Comparison of ENCODE assay signal across 22 mouse cellular contexts in the genomic region with DNA sequence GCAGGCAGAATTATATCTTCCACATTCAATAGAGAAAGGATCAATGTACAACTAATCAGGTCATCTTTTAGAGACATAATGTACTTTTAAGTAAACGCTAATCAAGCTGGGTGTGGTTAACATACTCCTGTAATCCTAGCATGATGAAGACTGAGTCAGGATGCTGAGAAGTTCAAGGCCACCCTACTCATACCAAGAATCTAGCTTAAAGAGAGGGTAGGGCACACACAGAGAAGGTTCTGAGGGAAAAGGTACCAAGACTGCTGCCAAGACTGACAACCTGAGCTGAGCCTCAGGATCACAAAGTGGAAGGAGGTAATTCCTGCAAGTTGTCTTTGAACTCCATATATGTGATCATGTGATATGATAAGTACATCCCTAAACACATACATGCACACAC. TPM values are rescaled to one million over a fixed set of nuclear protein-coding genes. Genes with fewer than 3 reads are reported as not detected.
"Had no signal": no experiment of that assay in that cellular context is flagged by ENCODE, and none has a peak within 500 bp of the region (broad histone marks: within the 10 kb centered on the region; RNA-seq: fewer than 3 reads in every experiment).

No protein-coding gene starts in this region.

- H3K9me3 ChIP-seq: midbrain, embryonic 10.5 days; midbrain, embryonic 12.5 days; neural tube, embryonic 13.5 days; neural tube, embryonic 15.5 days; stomach, embryonic 15.5 days had no signal

- H3K4me1 ChIP-seq: midbrain, embryonic 10.5 days; midbrain, embryonic 12.5 days; neural tube, embryonic 13.5 days; neural tube, embryonic 15.5 days; stomach, embryonic 15.5 days had no signal

- H3K4me3 ChIP-seq: midbrain, embryonic 10.5 days; midbrain, embryonic 12.5 days; myocyte; neural tube, embryonic 13.5 days; neural tube, embryonic 15.5 days; stomach, embryonic 15.5 days had no signal

- H3K9ac ChIP-seq: lung, embryonic 14.5 days; midbrain, embryonic 12.5 days; neural tube, embryonic 13.5 days; neural tube, embryonic 15.5 days; stomach, embryonic 15.5 days had no signal

- H3K4me2 ChIP-seq: lung, embryonic 14.5 days; midbrain, embryonic 12.5 days; neural tube, embryonic 13.5 days; neural tube, embryonic 15.5 days; stomach, embryonic 15.5 days had no signal

- H3K36me3 ChIP-seq: midbrain, embryonic 10.5 days; midbrain, embryonic 12.5 days; neural tube, embryonic 13.5 days; neural tube, embryonic 15.5 days; stomach, embryonic 15.5 days had no signal

- H3K27me3 ChIP-seq: midbrain, embryonic 12.5 days; neural tube, embryonic 13.5 days; neural tube, embryonic 15.5 days; stomach, embryonic 15.5 days had no signal

- DNase-seq: lung, adult 18-20 months; lung, embryonic 14.5 days; lung, postnatal 10 days; lung, postnatal 4 days; midbrain, embryonic 14.5 days; retina, postnatal 1 day; right cerebral cortex, adult 18-20 months; right cerebral cortex, postnatal 25 days; right cerebral cortex, postnatal 4 days; thymus, adult 2 months; thymus, postnatal 25 days; thymus, postnatal 4 days had no signal

- H3K27ac ChIP-seq: midbrain, embryonic 10.5 days; midbrain, embryonic 12.5 days; neural tube, embryonic 13.5 days; neural tube, embryonic 15.5 days; stomach, embryonic 15.5 days; stomach, postnatal 0 days had no signal

- ATAC-seq: midbrain, embryonic 16.5 days had no signal

RNA-seq across cellular contexts. Expression of gene Zkscan16, which starts 54.9 kb away (rescaled TPM):
- total RNA-seq: megakaryocyte, adult 5-6 weeks; megakaryocyte-erythroid progenitor cell, adult 5-6 weeks had no signal
- polyA plus RNA-seq: myocyte had no signal
